Mouse (Mus musculus) layer of hippocampus, adult 18-20 months (tissue): Measurements from ENCODE around the gene Clns1a. TPM values are rescaled to one million over a fixed set of nuclear protein-coding genes. Genes with fewer than 3 reads are reported as not detected.

Experiments
- DNase-seq, 2 experiments: peaks; one replicate each; pipeline ENCODE4 v3.0.0; 2022; ENCODE audit warnings: low spot score in 2 of 2
- total RNA-seq, 2 experiments: library from RNA; stranded (reverse); gene quantifications; 2 replicates each; pipeline ENCODE4 v1.2.3; 2021

Gene Clns1a
- total RNA-seq, 2 experiments from 2014 or later = 90.6 to 97.5 TPM

GRCm38 (mm10) chr7:97726778-97727177, 30.3 kb downstream of the Clns1a start:
- no peak for DNase-seq

- no peak for DNase-seq
Measured at GRCm38 (mm10) chr7:97728666-97729614, 32.5 kb downstream of the Clns1a start.

DNA sequence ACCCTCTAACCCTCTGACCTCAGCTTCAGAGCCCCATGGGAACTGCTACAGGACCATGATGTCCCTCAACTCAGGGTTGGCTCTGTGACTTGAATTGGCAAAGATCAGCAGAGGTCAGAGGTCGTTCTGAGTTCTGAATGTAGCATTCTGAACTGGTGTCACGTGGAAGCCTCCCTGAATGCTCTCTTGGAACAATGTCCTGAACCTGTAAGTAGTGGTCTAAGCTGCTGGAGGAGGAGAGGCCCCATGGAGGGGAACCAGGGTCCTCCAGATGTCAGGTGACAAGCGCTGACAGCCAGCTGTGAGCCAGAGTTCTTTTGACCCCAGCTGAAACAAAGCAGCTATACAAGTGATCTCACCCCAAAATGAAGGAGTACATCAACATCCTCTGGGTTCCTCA, 34.0 kb downstream of the Clns1a start:
- DNase-seq = no peak

DNA sequence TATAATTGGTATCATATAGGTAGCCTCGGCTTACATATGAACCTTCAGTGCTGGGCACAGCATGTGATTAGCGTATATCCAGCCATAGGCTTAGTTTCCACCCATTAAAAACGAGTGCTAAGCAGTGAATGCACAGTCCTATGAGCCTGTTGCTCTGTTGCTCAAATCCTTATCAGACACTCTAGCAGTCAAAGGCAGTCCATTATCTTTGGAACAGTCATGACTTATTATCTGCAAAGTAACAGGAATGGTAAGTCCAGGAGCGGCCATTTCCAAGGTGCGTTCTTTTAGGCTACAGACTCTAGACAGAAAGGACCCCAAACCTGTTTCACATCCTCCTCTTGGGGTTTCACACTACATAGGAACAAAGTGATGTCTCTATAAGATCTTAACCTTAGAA, 37.2 kb downstream of the Clns1a start:
- no peak for DNase-seq

- DNase-seq = no peak
Measured at GRCm38 (mm10) chr7:97735021-97735420, 38.6 kb downstream of the Clns1a start.

DNA sequence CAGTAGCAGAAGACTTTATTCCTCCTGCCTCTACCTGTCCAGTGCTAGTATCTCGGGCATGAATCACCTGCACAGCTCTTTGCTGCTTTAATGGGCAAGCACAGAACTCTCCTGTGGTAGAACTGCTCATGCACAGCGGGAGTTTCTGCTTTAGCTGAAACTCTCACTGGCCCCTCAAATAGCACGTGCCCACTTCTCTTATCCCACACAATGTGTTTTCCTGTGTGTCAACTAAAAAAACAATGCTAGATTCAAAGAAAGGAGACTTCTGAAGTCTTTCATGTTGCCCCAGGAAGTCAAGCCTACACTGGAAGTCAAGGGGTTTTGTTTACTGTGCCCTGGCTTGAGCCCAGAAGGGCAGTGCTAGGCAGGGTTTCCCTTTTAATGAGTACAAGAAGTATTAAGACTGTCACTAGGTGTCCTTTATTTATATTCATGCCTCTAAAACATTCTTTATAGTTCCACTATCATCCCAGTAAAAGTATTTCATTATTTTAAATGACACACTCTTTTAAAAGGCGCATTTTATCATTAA, 39.5 kb downstream of the Clns1a start:
- no peak for DNase-seq

- DNase-seq = no peak
Measured at GRCm38 (mm10) chr7:97737256-97737637, 40.8 kb downstream of the Clns1a start.

- peak; percentile 69 to 78 for DNase-seq
Measured at GRCm38 (mm10) chr7:97737638-97738456, 41.4 kb downstream of the Clns1a start, which contains the start of gene Aqp11. Gene Aqp11, minus strand, starts transcription at chr7:97738289.

GRCm38 (mm10) chr7:97740948-97741347, 44.5 kb downstream of the Clns1a start:
- no peak for DNase-seq

DNA sequence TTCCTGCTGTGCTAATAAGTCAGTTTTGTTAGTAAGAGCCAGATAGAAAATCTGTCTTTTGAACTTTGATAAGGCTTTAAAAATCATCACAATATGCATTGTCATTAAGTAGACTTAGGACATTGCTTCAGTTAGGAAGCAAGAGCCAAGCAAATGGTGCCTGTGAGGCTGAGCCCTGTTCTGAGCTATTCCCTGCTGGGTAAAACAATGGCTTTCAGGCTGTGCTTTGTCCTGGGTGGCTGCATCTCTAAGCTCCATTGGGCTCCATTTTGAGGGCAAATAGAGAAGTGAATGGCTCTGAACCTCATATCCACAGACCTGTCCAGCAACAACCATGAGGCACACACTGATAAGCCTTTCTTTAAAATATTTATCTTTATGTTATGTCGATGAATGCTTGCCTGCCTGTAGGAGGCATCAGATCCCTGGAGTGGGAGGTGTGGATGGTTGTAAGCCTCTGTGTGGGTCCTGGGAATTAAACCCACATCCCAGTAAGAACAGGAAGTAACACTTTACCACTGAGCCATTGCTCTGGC, 45.4 kb downstream of the Clns1a start:
- DNase-seq = no peak

DNA sequence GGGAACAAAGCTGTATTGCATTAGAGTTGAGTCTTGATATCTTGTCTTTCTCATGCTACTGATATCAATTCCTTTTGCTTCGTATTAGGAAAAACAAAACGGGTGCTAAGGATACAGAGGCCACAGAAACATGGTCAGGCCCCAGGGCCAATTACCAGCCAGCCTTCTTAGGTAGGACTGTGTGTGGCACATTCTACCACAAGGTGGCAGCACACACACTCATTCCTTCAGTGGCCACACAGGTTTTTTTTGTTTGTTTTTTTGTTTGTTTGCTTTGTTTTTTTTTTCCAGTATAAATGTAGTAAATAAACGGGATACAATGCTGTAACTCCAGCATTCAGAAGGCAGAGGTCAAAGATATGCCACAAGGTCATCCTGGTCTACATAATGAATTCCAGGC, 48.9 kb downstream of the Clns1a start:
- peak in 1 of 2 experiments; percentile 80 for DNase-seq

DNA sequence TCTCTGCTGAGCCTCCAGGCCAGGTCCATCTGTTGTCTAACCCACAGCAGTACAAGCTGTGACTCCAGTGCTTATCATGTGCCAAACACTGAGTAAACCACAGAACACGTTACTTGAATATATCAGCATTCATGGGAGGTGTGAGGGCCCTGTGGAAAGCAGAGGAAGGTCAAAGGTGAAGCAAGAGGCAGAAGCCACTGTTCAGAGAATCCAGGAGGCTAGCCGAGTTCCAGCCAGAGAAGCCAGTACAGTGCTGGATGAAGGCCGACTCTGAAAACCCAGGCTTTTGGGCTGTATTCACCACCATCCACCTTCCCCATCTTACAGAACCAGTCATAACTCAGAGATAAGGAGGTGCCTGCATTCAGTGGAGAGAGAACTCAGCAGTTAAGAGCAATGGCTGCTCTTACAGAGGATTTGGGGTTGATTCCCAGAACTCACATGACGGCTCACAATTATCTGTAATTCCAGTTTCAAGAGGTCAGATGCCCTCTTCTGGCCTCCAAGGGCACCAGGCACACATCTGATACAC, 50.8 kb downstream of the Clns1a start:
- no peak for DNase-seq

- DNase-seq = peak; percentile 73 to 90
Measured at GRCm38 (mm10) chr7:97747787-97748497, 51.5 kb downstream of the Clns1a start.

DNA sequence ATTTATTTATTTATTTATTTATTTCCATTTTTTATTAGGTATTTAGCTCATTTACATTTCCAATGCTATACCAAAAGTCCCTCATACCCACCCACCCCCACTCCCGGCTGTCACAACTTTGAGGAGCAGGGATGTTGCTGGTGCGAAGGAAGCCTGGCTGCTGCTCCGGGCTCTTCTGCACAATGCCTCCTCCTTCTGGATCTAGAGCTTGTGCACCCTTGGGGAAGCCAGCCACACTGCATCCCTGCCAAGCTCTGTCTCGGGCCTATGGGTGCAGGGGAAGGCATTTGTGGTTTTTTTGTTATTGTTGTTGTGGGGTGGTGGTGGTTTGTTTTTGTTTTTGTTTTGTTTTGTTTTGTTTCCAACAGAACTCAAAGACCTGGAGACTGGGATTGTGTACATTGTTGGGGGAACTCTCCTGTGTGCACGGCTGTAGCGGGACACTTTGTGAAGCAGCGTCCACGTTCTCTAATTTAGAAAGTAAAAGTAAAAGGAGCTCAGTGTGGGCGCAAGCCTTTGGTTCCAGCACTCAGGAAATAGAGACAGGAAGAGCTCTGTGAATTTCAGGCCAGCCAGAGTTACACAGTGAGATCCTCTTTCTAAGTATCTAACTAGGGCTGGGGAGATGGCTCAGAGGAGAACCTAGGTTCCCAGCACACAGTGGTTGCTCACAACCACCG, 52.2 kb downstream of the Clns1a start:
- no peak for DNase-seq

- DNase-seq = no peak
Measured at GRCm38 (mm10) chr7:97749207-97750190, 53.1 kb downstream of the Clns1a start.

DNA sequence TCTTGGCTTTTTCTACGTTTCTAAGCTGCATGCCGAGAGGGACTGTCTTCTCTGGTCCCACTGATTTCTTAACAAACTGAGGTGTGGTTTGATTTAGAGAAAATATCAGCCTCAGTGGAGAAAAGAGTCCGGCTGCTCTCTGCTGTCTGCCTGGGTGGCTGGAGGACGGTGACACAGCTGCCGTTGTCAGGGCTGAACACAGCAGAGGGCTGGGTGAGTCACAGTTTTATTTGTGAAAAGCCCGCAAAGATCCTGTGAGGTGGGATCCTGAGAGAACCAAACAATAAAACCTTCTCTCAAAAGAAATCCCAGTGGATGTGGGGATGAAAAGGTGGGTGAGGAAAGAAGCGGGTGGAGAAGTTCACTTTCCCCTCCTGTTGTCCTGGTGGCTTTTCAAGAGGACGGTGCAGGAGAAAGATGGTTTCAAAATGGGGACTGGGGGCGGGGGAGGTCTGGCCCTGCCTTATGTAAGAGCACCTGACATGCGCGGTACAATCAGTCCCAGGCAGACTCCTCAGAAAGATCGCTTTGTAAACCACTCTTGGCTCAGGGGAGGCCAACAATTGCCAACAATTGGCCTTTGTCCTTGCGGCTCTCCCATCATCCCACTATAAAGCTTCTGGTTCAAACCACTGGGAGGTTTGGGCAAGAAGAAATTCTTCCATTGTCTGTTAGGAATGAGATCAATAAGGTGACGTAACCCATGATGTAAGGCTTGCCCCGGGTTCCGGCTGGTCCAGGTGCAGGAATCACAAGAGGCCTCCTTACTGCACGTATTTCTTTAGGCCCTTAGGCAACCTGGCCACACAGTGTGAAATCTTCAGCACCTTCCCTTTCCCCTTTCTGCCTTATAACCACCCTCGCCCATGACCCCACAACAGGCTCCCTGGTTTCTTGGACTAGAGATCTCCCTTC, 60.8 kb downstream of the Clns1a start:
- DNase-seq = peak in 1 of 2 experiments; percentile 76

- DNase-seq = no peak
Measured at GRCm38 (mm10) chr7:97764591-97764990, 68.2 kb downstream of the Clns1a start.
